ENCODE assay signal across 8 mouse cellular contexts in genomic region chr1:186712802-186713471, GRCm38 (mm10). TPM values are rescaled to one million over a fixed set of nuclear protein-coding genes. Genes with fewer than 3 reads are reported as not detected.
DNase-seq lines count a peak whose midpoint lies in the region; ATAC-seq and TF ChIP-seq lines count a peak whose summit lies in the region.

No protein-coding gene starts in this region.

- no peak overlapping the region for H3K9ac ChIP-seq in liver, embryonic 14.5 days (replicated peaks)
- H3K9ac ChIP-seq in midbrain, postnatal 0 days (replicated peaks; ENCODE audit: low read length, poor library complexity, severe bottlenecking) = no peak overlapping the region

- no peak for TF ChIP-seq EP300 in liver, embryonic 14.5 days (IDR thresholded peaks at IDR 0.05; ENCODE audit: low read depth)

- no peak overlapping the region for H3K4me2 ChIP-seq in liver, embryonic 14.5 days (ENCODE audit: low read depth)
- H3K4me2 ChIP-seq in midbrain, postnatal 0 days (ENCODE audit: low read depth, low read length, poor library complexity, severe bottlenecking) = no peak overlapping the region

- no peak overlapping the region for H3K4me3 ChIP-seq in liver, embryonic 14.5 days (ENCODE audit: insufficient read depth in 1 of 2, low read depth in 2 of 2, low read length in 2 of 2)
- H3K4me3 ChIP-seq in midbrain, postnatal 0 days (ENCODE audit: low read depth, low read length) = no peak overlapping the region

- 4% methylated on average over 3 of the region's 3 CpGs for WGBS in liver, embryonic 14.5 days (ENCODE audit: insufficient replicate concordance)
- whole genome bisulfite sequencing in midbrain, postnatal 0 days = 3% methylated on average over 3 of the region's 3 CpGs

- intact Hi-C loops in heart, postnatal 14 days (cut with DNase I) = loop anchor here (2.0 to 5.0 kb wide), 4 partner anchors 256 to 530 kb away; no protein-coding TSS in a partner anchor

- no peak overlapping the region for H3K27ac ChIP-seq in liver, embryonic 14.5 days
- H3K27ac ChIP-seq in midbrain, postnatal 0 days (ENCODE audit: low read depth, low read length) = no peak overlapping the region

- peak; percentile 58; the same call in 1 of the 2 replicates for TF ChIP-seq CTCF in liver, embryonic 14.5 days (IDR thresholded peaks at IDR 0.05; ENCODE audit: low read depth)
- peak; percentile 88 for TF ChIP-seq CTCF in midbrain, postnatal 0 days (IDR thresholded peaks at IDR 0.05)

- no peaks in the 10 kb centered on the region for H3K27me3 ChIP-seq in liver, embryonic 14.5 days (ENCODE audit: control insufficient read depth, insufficient read depth, low read length)
- no peaks in the 10 kb centered on the region for H3K27me3 ChIP-seq in midbrain, postnatal 0 days (ENCODE audit: insufficient read depth, low read length)

- no peak for ATAC-seq in liver, embryonic 14.5 days (ENCODE audit: insufficient read depth)
- no peak for ATAC-seq in midbrain, postnatal 0 days (ENCODE audit: low FRiP score)

- peak; percentile 21 for DNase-seq in cerebellum, adult 9-10 months
- no peak for DNase-seq in cerebellum, adult 11-12 months
- no peak for DNase-seq in liver, embryonic 14.5 days (ENCODE audit: low read depth in 3 of 3, low spot score in 3 of 3)
- DNase-seq in liver = no peak
- DNase-seq in R1 (ENCODE audit: low read depth, low spot score) = peak; percentile 39
- peak; percentile 21 to 66 for DNase-seq in heart, postnatal 14 days
- DNase-seq in midbrain, postnatal 0 days (ENCODE audit: low spot score) = peak; percentile 79
- DNase-seq in spleen, adult 12 weeks (ENCODE audit: low spot score) = no peak

- no peaks in the 10 kb centered on the region for H3K4me1 ChIP-seq in liver, embryonic 14.5 days (replicated peaks; ENCODE audit: control insufficient read depth in 2 of 2, insufficient read depth in 2 of 2, low read length in 1 of 2)
- no peaks in the 10 kb centered on the region for H3K4me1 ChIP-seq in midbrain, postnatal 0 days (ENCODE audit: insufficient read depth, low read length)

- no peaks in the 10 kb centered on the region for H3K36me3 ChIP-seq in liver, embryonic 14.5 days (replicated peaks; ENCODE audit: control insufficient read depth, insufficient read depth, low read depth)
- H3K36me3 ChIP-seq in midbrain, postnatal 0 days (ENCODE audit: insufficient read depth, low read length) = peaks cover 2% of the 10 kb centered on the region; the same call in 1 of the 2 replicates

- H3K9me3 ChIP-seq in liver, embryonic 14.5 days (ENCODE audit: control insufficient read depth, low read length) = no peaks in the 10 kb centered on the region
- no peaks in the 10 kb centered on the region for H3K9me3 ChIP-seq in midbrain, postnatal 0 days (ENCODE audit: low read length)

RNA-seq across cellular contexts. Expression of gene Tgfb2, which starts 7.1 kb away (rescaled TPM):
- polyA plus RNA-seq in liver, embryonic 14.5 days (2012; rRNA removed) = 0.11 and 0.21 TPM in 2 replicates
- polyA plus RNA-seq in liver, embryonic 14.5 days (2014; fragmentation: Nextera tagmentation; extraction: Ambion mirVana) = 0.66 and 1.3 TPM in 2 replicates
- total RNA-seq in heart, postnatal 14 days (2021) = 1 to 10 TPM; 7.6 to 7.9 TPM
- total RNA-seq in midbrain, postnatal 0 days (2014; rRNA removed) = 14.8 and 19.8 TPM in 2 replicates
- polyA plus RNA-seq in midbrain, postnatal 0 days (2015; fragmentation: Nextera tagmentation; extraction: Ambion mirVana) = 20.1 and 22.9 TPM in 2 replicates

RNA-seq across cellular contexts. Expression of gene Rrp15, which starts 36.2 kb away (rescaled TPM):
- polyA plus RNA-seq in liver, embryonic 14.5 days (2012; rRNA removed) = 9.0 and 21.7 TPM in 2 replicates
- 29.1 and 33.3 TPM in 2 replicates for polyA plus RNA-seq in liver, embryonic 14.5 days (2014; fragmentation: Nextera tagmentation; extraction: Ambion mirVana)
- total RNA-seq in heart, postnatal 14 days (2021) = 1 to 10 TPM; 7.3 to 9.1 TPM
- total RNA-seq in midbrain, postnatal 0 days (2014; rRNA removed) = 15.7 and 16.3 TPM in 2 replicates
- 19.7 and 22.9 TPM in 2 replicates for polyA plus RNA-seq in midbrain, postnatal 0 days (2015; fragmentation: Nextera tagmentation; extraction: Ambion mirVana)

Comparison
In these comparisons a context has a peak if more than half of its experiments do, and no peak if none do; other contexts are left out.
1. DNase-seq: peak in cerebellum, adult 9-10 months (single experiment), R1 (single experiment), heart, postnatal 14 days (2 of 2) and midbrain, postnatal 0 days (single experiment); none in cerebellum, adult 11-12 months (single experiment), liver, embryonic 14.5 days (0 of 3), liver (single experiment) and spleen, adult 12 weeks (single experiment).